Mouse (Mus musculus): ENCODE data around the gene Apol6. TPM values are rescaled to one million over a fixed set of nuclear protein-coding genes. Genes with fewer than 3 reads are reported as not detected.

The Apol6 gene
- total and polyA plus RNA-seq, 2 experiments from 2014 or later = 0.11 TPM; not detected in 1

DNA sequence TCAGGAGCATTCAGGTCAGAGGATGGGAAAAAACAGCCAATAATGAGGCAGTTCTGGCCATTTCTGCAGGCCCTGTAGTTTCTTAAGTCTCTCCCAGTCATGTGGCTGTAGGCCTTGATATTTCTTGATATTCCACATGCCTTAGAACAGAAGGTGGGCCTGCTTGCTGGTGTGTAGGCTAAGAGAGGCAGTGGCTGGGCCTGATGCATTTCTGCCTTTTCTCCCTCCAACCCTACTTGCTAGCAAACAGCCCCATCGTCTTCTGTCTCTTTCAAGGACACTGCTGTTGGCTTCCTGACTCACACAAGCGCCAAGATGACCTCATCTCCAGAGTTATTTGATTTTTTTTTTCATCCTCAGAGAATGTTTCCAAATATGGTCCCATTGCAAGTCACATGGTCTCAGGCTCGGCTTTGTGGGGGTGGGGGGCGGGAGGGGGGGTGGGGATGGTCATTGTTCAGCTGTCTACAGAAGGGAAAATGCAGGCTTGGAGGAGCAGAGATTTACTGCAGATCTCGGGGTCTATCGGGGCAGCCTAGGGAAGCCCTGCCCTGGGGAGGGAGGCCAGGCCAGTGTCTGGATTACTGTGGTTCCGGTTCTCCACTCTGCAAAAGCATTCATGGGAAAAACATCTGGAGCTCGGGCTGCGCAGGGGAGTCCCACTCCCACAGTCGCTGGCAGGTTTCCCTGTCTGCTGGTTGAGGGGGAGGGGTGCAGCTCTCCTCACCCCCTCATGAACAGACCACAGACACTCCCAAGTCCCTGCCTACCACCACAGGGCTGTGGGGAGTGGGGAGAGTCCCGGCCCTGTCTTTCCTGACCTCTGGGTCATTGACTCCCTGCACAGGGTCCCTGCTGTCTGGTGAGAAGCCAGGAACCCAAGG lies 7.0 kb upstream of the Apol6 start:
- DNase-seq (ENCODE audit: low spot score) = peak; percentile 96
- no peaks in the 10 kb centered on the region for H3K27me3 ChIP-seq (ENCODE audit: control insufficient read depth, insufficient read depth, low read length)
- peak overlapping the region; percentile 62 for H3K9ac ChIP-seq (replicated peaks; ENCODE audit: low read depth, low read length)
- H3K36me3 ChIP-seq (replicated peaks; ENCODE audit: control insufficient read depth, insufficient read depth, low read length) = no peaks in the 10 kb centered on the region
- TF ChIP-seq CTCF (IDR thresholded peaks at IDR 0.05; ENCODE audit: low read depth) = no peak
- peak; percentile 72; the same call in 1 of the 2 replicates for TF ChIP-seq EP300 (IDR thresholded peaks at IDR 0.05; ENCODE audit: low read depth)
- H3K9me3 ChIP-seq (replicated peaks; ENCODE audit: control insufficient read depth, low read length) = no peaks in the 10 kb centered on the region
- no peak overlapping the region for H3K4me3 ChIP-seq (ENCODE audit: low read depth, low read length)
- 2% methylated on average over 11 of the region's 11 CpGs for WGBS
- H3K27ac ChIP-seq (ENCODE audit: low read depth) = peak overlapping the region; percentile 99
- peak overlapping the region; percentile 3; the same call in 1 of the 2 replicates for H3K4me2 ChIP-seq (ENCODE audit: low read depth, low read length)
- peak; percentile 73 for ATAC-seq (ENCODE audit: insufficient read depth, low read depth)
- peaks cover 44% of the 10 kb centered on the region for H3K4me1 ChIP-seq (ENCODE audit: control insufficient read depth, insufficient read depth)

DNA sequence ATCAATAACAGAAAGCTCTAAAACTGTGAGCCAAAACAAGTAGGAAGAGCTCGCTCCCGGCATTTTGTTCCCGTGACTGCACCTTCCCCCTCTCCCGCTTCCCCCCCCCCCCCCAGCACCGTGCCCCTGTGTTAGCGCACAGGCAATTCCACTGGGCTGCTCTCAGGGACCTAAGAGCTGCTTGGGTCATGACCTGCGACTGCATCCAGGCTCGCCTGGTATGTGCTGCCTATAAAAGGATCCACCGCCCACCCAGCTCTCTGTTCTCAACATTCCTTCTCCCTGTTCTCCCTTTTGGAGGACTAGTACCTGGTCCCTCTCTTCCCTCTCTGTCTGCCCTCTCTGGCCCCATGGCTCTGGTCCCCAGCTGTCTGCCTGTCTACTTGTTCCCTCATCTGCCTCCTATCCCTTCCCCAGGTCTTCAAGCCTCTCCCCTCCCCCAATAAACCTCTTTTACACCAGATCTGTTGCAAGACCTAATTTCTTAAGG lies 5.3 kb upstream of the Apol6 start:
- H3K9ac ChIP-seq (replicated peaks; ENCODE audit: low read depth, low read length) = no peak overlapping the region

DNA sequence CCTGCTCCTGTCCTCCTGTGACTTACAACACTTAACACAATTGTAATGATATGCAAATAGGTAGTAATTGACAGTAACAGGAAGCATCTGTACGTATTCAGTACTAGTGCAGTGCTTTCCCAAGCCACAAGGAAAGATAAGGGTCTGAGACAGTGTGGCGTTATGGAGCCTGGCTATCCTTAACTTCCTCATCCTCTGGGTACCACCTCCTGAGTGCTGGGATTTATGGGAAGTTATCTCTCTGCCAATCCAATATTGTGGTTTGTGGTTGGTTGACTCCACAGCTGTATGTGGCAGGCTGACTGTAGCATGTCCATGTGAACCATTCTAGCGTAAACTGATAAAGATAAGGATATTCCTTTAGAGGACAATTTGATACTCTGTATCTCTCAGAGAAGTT lies 3.7 kb upstream of the Apol6 start:
- no peak overlapping the region for H3K4me3 ChIP-seq (ENCODE audit: low read depth, low read length)
- H3K4me1 ChIP-seq (ENCODE audit: control insufficient read depth, insufficient read depth) = peaks cover 38% of the 10 kb centered on the region
- DNase-seq (ENCODE audit: low spot score) = no peak
- H3K27me3 ChIP-seq (ENCODE audit: control insufficient read depth, insufficient read depth, low read length) = no peaks in the 10 kb centered on the region
- H3K27ac ChIP-seq (ENCODE audit: low read depth) = peak overlapping the region; percentile 52; the same call in 1 of the 2 replicates
- H3K9me3 ChIP-seq (replicated peaks; ENCODE audit: control insufficient read depth, low read length) = no peaks in the 10 kb centered on the region
- H3K9ac ChIP-seq (replicated peaks; ENCODE audit: low read depth, low read length) = no peak overlapping the region
- no peaks in the 10 kb centered on the region for H3K36me3 ChIP-seq (replicated peaks; ENCODE audit: control insufficient read depth, insufficient read depth, low read length)
- TF ChIP-seq CTCF (IDR thresholded peaks at IDR 0.05; ENCODE audit: low read depth) (no peak), EP300 (IDR thresholded peaks at IDR 0.05; ENCODE audit: low read depth) (no peak)
- H3K4me2 ChIP-seq (ENCODE audit: low read depth, low read length) = no peak overlapping the region
- ATAC-seq (ENCODE audit: insufficient read depth, low read depth) = no peak
- WGBS = 52% methylated on average over 3 of the region's 3 CpGs

More for the DNA sequence above, 5.3 kb upstream of the Apol6 start:
- Histone ChIP-seq H3K27ac (ENCODE audit: low read depth) (no peak overlapping the region), H3K4me2 (ENCODE audit: low read depth, low read length) (no peak overlapping the region), H3K27me3 (ENCODE audit: control insufficient read depth, insufficient read depth, low read length) (no peaks in the 10 kb centered on the region), H3K36me3 (replicated peaks; ENCODE audit: control insufficient read depth, insufficient read depth, low read length) (no peaks in the 10 kb centered on the region), H3K9me3 (replicated peaks; ENCODE audit: control insufficient read depth, low read length) (no peaks in the 10 kb centered on the region), H3K4me1 (ENCODE audit: control insufficient read depth, insufficient read depth) (peaks cover 44% of the 10 kb centered on the region), H3K4me3 (ENCODE audit: low read depth, low read length) (no peak overlapping the region)
- 70% methylated on average over 8 of the region's 9 CpGs for WGBS
- DNase-seq (ENCODE audit: low spot score) (no peak), ATAC-seq (ENCODE audit: insufficient read depth, low read depth) (no peak)
- no peak for TF ChIP-seq CTCF (IDR thresholded peaks at IDR 0.05; ENCODE audit: low read depth)
- no peak for TF ChIP-seq EP300 (IDR thresholded peaks at IDR 0.05; ENCODE audit: low read depth)

DNA sequence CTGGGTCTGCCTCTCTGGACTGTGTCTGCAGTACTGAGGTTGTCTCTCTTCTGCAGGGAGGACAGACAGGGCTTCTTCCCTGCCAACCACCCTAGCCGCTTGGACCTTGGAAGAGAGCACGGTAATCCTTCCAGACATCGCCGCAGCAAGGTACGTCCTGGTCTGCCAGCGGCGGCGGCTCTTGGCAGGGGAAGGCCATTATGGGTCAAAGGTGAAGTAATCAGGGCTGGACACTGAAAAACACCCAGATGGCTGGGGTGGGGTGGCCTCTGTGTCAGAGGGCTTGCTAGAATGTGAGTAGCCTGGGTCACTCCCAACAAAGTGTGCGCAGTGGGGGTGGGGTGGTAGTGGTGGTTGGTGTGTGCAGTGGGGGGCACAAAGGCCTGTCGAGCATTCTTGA lies 1.1 kb downstream of the Apol6 start:
- ATAC-seq (ENCODE audit: insufficient read depth, low read depth) = no peak
- Histone ChIP-seq H3K27ac (ENCODE audit: low read depth) (no peak overlapping the region), H3K4me3 (ENCODE audit: low read depth, low read length) (no peak overlapping the region), H3K36me3 (replicated peaks; ENCODE audit: control insufficient read depth, insufficient read depth, low read length) (no peaks in the 10 kb centered on the region), H3K4me1 (ENCODE audit: control insufficient read depth, insufficient read depth) (peaks cover 8% of the 10 kb centered on the region; the same call in 1 of the 2 replicates), H3K9me3 (replicated peaks; ENCODE audit: control insufficient read depth, low read length) (no peaks in the 10 kb centered on the region), H3K27me3 (ENCODE audit: control insufficient read depth, insufficient read depth, low read length) (no peaks in the 10 kb centered on the region), H3K9ac (replicated peaks; ENCODE audit: low read depth, low read length) (no peak overlapping the region), H3K4me2 (ENCODE audit: low read depth, low read length) (no peak overlapping the region)
- TF ChIP-seq EP300 (IDR thresholded peaks at IDR 0.05; ENCODE audit: low read depth) (no peak), CTCF (IDR thresholded peaks at IDR 0.05; ENCODE audit: low read depth) (no peak)
- 87% methylated on average over 10 of the region's 10 CpGs for WGBS
- DNase-seq (ENCODE audit: low spot score) = no peak

DNA sequence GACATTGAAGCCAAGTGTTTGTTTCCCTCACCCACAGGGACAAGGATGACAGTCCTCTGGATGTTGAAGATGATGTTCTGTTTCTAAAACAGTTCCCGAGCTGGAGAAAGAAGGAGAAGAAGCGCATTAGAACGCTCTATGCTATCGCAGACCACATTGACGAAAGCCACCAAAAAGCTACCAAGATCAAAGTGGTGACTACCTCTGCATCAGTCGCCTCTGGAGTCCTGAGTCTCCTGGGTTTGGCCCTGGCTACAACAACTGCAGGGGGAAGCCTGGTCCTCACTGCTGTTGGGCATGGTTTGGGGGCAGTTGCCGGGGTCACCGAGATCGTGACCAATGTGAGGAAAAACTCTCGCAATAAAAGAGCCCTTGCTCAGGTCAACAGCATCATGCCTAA lies 6.0 kb downstream of the Apol6 start, which contains the start of gene Mb:
Gene Mb, minus strand, starts transcription at position 101 of the 400 bp plus-strand sequence.
- Histone ChIP-seq H3K36me3 (replicated peaks; ENCODE audit: control insufficient read depth, insufficient read depth, low read length) (no peaks in the 10 kb centered on the region), H3K9ac (replicated peaks; ENCODE audit: low read depth, low read length) (no peak within 1 kb of the TSS), H3K27ac (ENCODE audit: low read depth) (no peak within 1 kb of the TSS), H3K4me3 (ENCODE audit: low read depth, low read length) (no peak within 1 kb of the TSS), H3K9me3 (replicated peaks; ENCODE audit: control insufficient read depth, low read length) (no peaks in the 10 kb centered on the region), H3K27me3 (ENCODE audit: control insufficient read depth, insufficient read depth, low read length) (no peaks in the 10 kb centered on the region), H3K4me2 (ENCODE audit: low read depth, low read length) (no peak within 1 kb of the TSS), H3K4me1 (ENCODE audit: control insufficient read depth, insufficient read depth) (0 out of 2 replicates have a peak, but pooled peaks cover under 1% of the 10 kb centered on the region)
- ATAC-seq (ENCODE audit: insufficient read depth, low read depth) = no peak
- no peak for TF ChIP-seq CTCF (IDR thresholded peaks at IDR 0.05; ENCODE audit: low read depth)
- TF ChIP-seq EP300 (IDR thresholded peaks at IDR 0.05; ENCODE audit: low read depth) = no peak
- DNase-seq (ENCODE audit: low spot score) = no peak
- WGBS = 91% methylated on average over 10 of the region's 10 CpGs
